Mouse (Mus musculus): ENCODE measurements around the gene Eef2. TPM values are rescaled to one million over a fixed set of nuclear protein-coding genes. Genes with fewer than 3 reads are reported as not detected.
A peak's percentile ranks its signal among the peaks of the same experiment; 100 is the strongest.
"Not testable (repeated sequence)": the region's sequence is repeated elsewhere in the genome, so short reads cannot be mapped to it uniquely, and the experiment has no call there.

Eef2 gene
- total RNA-seq, 2 experiments from 2014 or later: 1,077 to 1,083 TPM

DNA sequence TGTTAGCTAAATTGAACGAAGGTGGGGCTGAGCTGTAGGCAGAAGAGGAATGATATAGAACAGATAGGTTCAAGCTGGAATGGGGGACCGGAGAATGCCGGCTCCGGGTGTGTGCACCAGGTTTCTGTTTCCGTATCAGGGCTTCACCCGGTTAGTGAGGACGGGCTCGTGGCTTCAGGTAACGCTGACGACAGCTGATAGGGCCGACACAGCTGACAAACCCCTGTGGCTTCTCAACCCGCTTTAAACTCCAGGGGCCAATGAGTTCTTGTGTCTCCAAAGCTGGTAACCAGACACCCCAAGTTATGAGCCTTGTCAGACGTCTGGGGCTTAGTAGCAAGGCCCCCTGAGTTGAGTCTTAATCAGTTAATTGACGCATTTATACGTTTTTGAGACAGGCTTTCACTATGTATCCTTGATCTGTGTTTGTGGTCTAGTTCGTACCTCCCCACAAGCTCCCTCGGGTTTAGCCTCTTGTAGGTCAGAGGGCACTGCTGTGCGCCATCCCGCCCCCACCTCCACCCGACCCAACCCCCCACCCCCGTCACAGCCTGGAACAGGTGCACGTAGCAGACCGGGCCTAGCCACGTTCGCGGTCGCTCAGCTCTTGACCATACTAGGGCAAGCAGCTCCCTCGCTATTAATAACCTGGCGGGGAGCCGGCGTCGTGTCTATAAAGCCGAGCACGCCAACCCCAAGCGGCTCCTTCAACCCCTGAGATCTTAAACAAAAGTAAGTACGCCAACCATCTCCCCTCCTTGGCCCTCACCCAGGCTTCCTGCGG, 17.8 kb downstream of the Eef2 start:
- peak in 1 of 2 experiments; percentile 76 for DNase-seq (ENCODE audit: extremely low spot score in 1 of 2, low spot score in 2 of 2)
- intact Hi-C loops (cut with DNase I): no loop called here

DNA sequence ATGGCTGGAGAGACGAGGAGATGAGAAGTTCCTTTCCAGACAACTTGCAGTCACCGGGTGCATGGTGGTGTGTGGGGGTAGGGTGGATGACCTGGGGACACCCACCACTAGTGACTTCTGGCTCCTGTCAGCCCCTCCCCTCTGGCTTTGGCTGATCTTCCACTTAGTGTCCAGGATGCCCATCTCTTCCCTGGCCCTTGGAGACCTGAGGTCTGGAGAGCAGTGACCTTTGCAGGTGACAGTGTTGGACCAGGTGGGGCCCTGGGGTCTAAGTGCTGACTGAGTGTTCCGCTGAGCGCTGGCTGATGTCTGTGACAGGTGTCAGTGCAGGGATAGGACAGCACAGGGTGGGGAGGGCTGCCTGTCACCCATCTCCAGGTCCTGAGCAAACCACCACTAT, 18.9 kb downstream of the Eef2 start:
- DNase-seq (ENCODE audit: extremely low spot score in 1 of 2, low spot score in 2 of 2): no peak
- intact Hi-C loops (cut with DNase I): loop anchor here (5.0 kb wide), 1 partner anchor 152 kb away; no protein-coding TSS in a partner anchor

DNA sequence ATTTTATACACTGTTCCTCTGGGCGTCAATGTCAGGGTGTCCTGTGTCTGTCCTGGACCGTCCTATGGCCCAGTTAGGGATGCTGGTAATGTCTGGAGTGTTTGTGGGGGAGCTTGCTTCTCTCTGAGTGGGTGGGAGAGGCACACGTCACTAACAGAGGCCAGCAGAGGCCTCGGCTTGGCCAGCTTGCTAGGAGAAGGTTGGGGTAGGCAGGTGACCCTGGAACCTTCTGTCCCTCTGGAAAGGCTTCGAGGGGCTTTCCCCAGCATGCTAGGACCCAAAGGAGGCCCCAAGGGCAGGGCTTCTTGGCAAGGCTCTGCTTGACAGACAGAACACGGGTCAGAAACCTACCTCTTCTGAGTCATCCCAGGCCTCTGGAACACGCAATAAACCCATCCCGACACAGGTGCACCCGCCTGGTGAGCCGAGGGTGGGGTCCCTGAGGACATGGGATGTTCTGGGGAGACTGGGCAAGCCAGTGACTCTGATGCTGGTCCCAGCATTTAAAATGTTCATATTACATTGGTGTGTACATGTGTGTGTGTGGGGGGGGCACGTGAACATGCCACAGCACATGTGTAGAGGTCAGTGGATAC, 20.1 kb downstream of the Eef2 start:
- intact Hi-C loops (cut with DNase I): loop anchor here (5.0 kb wide), 1 partner anchor 151 kb away; no protein-coding TSS in a partner anchor
- DNase-seq (ENCODE audit: extremely low spot score in 1 of 2, low spot score in 2 of 2): no peak

DNA sequence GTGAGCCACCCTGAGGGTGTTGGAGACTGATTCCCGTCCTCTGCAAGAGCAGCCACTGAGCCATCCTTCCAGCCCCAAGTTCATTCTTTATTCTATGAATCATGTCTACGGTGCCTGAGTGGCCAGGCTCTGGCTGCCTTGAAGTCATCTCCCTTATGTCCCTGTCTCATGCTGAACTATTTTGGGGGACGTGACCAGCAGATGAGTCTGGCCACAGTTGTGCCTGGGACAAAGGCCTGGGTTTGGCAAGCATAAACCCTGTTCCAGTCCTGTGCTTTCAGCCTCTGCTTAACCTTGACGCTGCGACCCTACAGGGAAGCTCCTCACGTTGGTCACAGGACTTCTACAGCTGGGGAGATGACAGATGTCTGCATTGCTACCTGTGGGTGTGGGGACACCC, 20.9 kb downstream of the Eef2 start:
- no peak for DNase-seq (ENCODE audit: extremely low spot score in 1 of 2, low spot score in 2 of 2)
- intact Hi-C loops (cut with DNase I): loop anchor here (5.0 kb wide), 1 partner anchor 150 kb away; no protein-coding TSS in a partner anchor

DNA sequence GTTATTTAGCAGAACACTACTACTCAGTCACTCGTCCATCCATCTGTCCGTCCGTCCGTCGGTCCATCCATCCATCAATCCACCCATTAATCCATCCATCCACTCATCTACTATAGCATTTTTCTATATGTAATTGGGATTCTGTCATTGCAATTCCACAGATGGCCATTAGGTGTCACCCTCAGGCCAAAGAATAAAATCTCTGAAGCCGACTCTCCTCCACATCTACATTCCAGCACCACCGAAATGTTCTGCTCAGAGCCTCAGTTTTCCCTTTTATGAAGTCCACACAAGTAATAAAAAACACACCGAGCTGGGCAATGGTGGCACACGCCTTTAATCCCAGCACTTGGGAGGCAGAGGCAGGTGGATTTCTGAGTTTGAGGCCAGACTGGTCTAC, 21.8 kb downstream of the Eef2 start:
- no peak for DNase-seq (ENCODE audit: extremely low spot score in 1 of 2, low spot score in 2 of 2)
- intact Hi-C loops (cut with DNase I): loop anchor here (5.0 kb wide), 1 partner anchor 149 kb away; no protein-coding TSS in a partner anchor

DNA sequence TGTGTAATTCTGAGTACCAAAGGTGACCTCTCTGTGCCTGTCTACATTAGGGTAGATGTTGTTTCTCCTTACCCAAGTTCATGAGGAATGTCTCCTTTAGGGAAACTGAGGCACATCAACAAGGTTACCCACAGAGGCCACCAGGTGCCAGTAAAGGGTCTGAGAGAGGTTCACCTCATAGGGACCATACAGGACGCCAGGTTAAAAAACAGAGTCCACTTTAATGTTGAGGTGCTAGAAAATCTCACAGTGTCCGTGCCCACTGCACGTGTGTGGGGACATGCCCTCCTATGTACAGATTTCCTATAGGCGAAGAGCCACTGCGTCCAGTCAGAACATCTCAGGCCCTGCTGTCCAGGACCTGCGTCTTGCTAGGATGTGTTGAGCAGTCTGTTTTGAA, 22.6 kb downstream of the Eef2 start:
- no peak for DNase-seq (ENCODE audit: extremely low spot score in 1 of 2, low spot score in 2 of 2)
- intact Hi-C loops (cut with DNase I): loop anchor here (5.0 kb wide), 1 partner anchor 148 kb away; no protein-coding TSS in a partner anchor

DNA sequence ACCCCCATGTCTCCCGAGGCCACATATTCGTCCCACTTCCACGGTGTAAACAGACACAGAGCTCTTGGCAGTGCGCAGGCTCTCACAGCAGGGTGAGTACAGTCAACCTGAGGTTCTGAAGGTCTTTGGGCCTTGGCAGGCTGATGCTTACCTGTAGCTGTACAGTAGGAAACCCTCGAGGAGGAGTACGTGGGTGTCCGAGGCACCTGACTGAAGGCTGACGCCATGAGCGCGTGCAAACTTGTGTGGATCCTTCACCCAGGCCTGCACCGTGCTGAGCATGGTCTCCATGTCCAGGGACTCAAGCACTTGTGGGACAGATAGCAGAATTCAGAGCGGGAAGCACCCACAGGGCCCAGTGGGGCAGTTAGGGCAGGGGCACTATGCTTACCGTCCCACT, 23.7 kb downstream of the Eef2 start:
- intact Hi-C loops (cut with DNase I): loop anchor here (10.0 kb wide), 1 partner anchor 255 kb away; the partner anchor contains the start of gene Nfic
- no peak for DNase-seq (ENCODE audit: extremely low spot score in 1 of 2, low spot score in 2 of 2)

DNA sequence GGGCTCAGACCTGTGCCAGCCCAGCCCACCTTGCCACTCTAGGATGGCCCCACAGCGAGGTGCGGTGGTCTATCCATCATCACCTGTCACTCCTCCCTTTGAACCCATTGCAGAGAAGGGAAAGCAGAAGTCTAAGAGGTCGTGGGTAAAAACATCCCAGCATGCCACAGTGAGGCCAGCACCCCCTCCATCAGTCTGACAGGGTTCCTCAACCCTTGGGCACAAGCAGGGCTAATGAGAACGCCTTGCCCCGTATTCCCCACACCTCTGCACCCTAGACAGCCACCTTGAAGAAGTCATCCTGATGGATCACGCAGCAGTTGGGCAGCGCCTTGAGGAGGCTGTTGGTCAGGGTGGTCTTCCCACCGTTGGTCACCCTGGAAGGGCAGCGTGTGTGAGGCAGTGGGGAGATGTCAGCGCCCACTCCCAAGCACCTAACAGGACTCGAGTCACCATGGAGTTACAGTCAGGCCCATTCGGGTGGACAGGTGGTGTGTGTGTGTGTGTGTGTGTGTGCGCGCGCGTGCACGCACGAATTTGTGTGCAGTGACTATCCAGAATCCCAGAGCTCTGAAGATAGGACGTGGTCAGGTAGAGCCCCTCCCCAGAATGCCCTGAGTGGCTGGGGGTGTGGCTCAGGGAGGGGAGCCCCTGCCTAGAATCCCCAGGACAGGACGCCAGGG, 24.3 kb downstream of the Eef2 start:
- DNase-seq (ENCODE audit: extremely low spot score in 1 of 2, low spot score in 2 of 2): no peak
- intact Hi-C loops (cut with DNase I): loop anchor here (10.0 kb wide), 1 partner anchor 254 kb away; the partner anchor contains the start of gene Nfic

DNA sequence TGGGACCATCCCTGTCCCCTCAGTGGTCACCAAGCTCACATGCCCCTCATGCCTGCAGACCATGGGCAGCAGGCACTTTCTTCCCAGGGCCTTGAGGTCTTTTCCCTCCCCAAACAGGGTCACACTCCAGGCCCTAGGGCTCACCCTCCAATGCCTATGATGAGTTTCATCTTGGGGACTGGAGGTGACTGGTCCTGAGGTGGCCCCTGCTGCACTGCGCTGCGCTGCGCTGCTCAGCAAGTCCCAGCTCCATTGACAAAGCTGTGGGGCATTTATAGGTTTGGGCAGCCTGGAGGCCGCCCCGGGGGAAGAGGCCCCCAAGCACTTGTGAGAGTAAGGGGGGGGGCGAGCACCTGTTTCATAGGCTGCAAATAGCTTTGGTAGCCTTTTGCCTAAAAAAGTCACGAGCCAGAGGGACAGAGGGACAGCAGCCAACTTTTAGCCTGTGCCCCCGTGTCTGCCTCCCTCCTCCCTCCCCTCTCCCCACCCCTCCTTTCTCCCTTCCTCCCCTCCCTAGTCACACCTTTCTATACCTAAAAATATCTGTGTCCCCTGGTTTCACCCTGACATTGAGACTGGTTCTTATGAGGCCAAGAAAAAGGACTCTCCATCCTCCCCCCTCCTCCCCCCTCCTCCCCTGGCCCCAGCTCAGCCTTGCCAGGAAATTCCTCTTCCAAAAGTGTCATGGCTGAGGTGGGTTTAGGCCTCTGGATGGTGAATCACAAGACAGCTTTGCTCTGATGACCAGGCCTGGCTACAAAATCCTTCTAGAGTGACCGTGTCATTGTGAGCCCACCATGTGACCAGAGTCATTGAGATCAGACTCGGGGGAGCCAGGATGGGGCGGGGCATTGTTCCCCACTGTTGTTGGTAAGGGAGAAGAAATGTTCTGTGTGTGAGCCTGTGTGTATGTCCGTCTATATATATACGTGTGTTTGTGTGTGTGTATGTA, 25.7 kb downstream of the Eef2 start, which contains the start of gene Nmrk2:
Gene Nmrk2, minus strand, starts transcription at position 245 of the 952 bp plus-strand sequence.
- intact Hi-C loops (cut with DNase I): loop anchor here (10.0 kb wide), 1 partner anchor 253 kb away; the partner anchor contains the start of gene Nfic

DNA sequence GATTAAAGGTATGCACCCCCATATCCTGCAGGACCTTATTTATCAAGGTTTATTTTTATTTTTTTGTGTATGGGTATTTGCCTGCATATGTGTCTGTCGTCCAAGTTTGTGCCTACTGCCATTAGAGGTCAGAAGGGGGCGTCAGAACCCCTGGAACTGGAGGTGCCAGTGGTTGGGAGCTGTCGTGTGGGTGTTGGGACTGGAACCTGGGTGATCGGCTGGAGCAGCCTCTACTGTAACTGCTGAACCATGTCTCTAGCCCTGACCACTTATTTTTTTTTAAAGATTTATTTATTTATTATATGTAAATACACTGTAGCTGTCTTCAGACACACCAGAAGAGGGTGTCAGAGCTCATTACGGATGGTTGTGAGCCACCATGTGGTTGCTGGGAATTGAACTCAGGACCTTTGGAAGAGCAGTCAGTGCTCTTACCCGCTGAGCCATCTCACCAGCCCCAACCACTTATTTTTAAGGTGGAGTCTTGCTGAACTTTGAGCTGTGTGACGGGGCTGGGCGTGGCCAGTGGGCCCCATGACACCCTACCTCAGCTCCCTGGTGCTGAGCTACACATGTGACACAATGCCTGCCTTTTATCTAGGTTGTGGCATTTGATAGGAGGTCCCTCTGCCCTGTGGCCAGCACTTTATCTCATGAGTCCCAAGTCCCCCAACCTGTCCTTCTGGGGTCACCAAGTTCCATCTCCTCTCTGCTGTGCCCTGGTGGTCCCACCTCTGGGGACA, 26.7 kb downstream of the Eef2 start:
- intact Hi-C loops (cut with DNase I): loop anchor here (10.0 kb wide), 1 partner anchor 252 kb away; the partner anchor contains the start of gene Nfic
- DNase-seq (ENCODE audit: extremely low spot score in 1 of 2, low spot score in 2 of 2): peak in 1 of 2 experiments; percentile 25

More for the DNA sequence above, 25.7 kb downstream of the Eef2 start, which contains the start of gene Nmrk2:
- peak in 1 of 2 experiments; percentile 35 for DNase-seq (ENCODE audit: extremely low spot score in 1 of 2, low spot score in 2 of 2)

DNA sequence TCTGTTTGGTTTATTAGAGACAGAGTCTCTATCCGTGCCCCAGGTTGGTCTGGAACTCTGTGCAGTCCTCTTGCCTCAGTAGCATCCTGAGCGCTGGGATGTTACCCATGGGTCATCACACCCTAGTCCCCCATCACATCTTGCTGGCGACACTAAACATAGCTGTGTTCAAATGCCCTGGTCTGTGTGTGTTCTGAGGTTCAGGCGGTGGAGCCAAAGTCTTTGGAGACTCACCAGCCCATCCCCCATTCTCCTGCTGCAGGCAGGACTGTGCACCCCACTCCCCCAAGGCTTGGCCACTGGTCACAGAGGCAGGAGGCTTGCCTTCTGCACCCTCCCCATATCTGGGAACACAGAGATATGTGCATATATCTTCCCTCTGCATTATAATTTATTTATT, 27.7 kb downstream of the Eef2 start:
- intact Hi-C loops (cut with DNase I): loop anchor here (10.0 kb wide), 1 partner anchor 251 kb away; the partner anchor contains the start of gene Nfic

DNA sequence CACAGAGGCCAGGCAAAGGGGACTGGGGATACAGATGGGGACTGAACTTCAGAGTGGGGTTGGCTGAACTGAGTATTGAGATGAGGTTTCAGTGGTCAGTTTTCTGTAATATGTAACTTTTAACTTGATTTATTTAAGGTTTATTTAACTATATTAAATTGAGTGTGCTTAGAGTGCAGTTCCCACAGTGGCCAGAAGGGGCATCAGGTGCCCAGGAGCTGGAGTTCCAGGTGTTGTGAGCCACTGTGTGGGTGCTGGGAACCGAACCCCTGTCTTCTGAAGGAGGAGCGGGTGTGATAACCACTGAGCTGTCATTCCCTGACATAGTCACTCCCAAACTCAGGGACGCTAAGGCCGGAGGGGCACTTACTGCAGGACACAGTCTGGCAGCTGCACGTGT, 33.7 kb downstream of the Eef2 start:
- intact Hi-C loops (cut with DNase I): no loop called here

More for the DNA sequence above, 27.7 kb downstream of the Eef2 start:
- no peak for DNase-seq (ENCODE audit: extremely low spot score in 1 of 2, low spot score in 2 of 2)

DNA sequence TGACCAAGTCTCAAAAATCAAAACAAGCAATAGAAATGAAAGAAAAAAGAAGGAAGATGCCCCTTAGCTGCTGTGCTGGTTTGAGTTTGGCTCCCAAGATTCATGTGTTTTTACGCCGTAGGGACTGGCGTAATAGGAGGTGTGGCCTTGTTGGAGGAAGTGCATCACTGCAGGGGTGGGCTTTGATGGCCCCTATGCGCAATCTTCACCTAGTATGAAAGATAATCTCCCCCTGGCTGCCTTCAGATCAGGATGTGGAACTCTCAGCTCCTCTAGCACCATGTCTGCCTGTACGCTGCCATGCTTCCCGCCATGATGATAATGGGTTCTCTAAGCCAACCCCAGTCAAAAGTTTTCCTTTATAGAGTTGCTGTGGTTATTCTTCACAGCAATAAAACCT, 39.8 kb downstream of the Eef2 start:
- intact Hi-C loops (cut with DNase I): no loop called here
- DNase-seq (ENCODE audit: extremely low spot score in 1 of 2, low spot score in 2 of 2): no peak

More for the DNA sequence above, 33.7 kb downstream of the Eef2 start:
- no peak for DNase-seq (ENCODE audit: extremely low spot score in 1 of 2, low spot score in 2 of 2)

DNA sequence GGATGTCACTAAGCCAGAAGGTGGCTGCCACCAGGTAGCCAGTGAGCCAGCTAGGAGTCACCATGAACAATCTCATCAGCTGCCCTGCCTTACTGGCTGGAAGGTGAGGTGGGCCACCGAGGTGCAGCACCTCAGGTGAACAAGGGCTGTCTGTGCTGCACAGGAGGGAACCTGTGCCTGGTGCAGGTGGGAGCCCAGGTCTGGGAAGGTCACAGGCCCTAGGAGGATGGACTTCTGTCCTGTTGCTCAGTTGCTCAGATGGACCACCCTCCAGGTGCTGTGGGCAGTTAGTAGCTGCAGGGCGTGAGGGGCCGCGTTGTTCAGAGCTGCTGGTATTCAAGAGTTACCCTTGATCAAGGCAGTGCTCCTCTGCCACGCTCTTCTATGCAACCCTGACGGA, 40.4 kb downstream of the Eef2 start:
- intact Hi-C loops (cut with DNase I): no loop called here
- no peak for DNase-seq (ENCODE audit: extremely low spot score in 1 of 2, low spot score in 2 of 2)

DNA sequence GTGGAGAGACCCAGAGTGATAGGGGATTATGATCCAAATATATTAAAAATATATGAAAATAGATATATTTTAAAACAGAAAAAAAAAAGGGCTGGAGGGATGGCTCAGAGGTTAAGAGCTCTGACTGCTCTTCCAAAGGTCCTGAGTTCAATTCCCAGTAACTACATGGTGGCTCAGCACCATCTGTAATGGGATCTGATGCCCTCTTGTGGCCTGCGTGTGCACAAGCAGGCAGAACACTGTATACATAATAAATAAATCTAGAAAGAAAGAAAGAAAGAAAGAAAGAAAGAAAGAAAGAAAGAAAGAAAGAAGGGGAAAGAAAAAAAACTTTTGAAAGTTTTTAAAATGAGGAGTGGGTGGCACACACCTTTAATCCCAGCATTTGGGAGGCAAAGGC, 40.8 kb downstream of the Eef2 start:
- DNase-seq (ENCODE audit: extremely low spot score in 1 of 2, low spot score in 2 of 2); intact Hi-C loops (cut with DNase I): not testable (repeated sequence)

DNA sequence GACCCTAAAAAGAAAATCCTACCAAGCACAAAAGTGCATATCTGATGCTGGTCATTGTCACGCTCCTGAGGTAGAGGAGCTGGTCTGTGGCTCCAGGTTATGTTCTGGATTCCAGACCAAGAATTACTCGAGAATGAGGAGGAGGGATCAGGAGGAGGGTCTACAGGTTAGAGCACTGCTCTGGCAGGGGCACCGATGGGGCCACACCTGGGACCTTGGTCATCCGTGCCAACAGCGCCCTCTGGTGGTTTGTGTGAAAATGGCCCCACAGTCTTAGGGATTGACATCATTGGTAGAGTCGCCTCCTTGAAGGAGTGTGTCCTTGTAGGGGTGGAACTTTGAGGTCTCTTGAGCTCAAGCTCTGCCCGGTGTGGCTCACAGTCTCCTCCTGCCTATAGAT, 41.5 kb downstream of the Eef2 start:
- DNase-seq (ENCODE audit: extremely low spot score in 1 of 2, low spot score in 2 of 2): peak in 1 of 2 experiments; percentile 70
- intact Hi-C loops (cut with DNase I): no loop called here

DNA sequence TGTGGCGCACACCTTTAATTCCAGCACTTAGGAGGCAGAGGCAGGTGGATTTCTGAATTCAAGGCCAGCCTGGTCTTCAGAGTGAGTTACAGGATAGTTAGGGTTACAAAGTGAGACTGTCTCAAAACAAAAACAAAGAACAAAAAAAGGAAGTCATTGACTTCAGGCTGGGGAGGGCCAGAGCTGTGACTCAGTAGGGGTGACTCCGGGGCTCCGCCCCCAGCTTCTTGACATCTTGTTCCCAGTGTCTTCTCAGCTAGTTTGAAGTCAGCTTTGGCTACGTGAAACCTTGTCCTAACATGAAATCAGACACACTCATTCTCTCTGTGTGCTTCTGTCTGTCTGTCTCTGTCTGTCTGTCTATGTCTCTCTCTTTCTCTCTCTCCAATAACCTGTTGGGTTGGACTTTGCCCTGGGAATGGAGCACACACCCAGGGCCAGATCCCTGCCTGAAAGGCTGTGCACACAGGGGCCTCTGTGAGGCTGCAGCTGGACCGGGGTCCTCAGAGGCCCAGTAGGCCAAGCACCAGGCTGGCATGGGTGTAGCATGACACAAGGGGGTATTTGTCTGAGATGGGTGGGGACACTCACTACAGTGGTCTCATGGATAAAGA, 45.1 kb downstream of the Eef2 start:
- no peak for DNase-seq (ENCODE audit: extremely low spot score in 1 of 2, low spot score in 2 of 2)
- intact Hi-C loops (cut with DNase I): no loop called here

Data from left cerebral cortex, postnatal 10 days (tissue).